Mouse (Mus musculus) kidney, adult 8-10 months (tissue): ENCODE measurements around the gene Cops8.

Source experiments
- DNase-seq, 2 experiments: peaks; one replicate each; pipeline ENCODE4 v3.0.0; 2022

The Cops8 gene

GRCm38 (mm10) chr1:90602759-90603560 lies at the start of gene Cops8:
Gene Cops8 (plus strand): TSS chr1:90602981.
- DNase-seq = peak; percentile 96 to 98

GRCm38 (mm10) chr1:90557140-90557539 lies 45.6 kb upstream of the Cops8 start:
- no peak for DNase-seq

GRCm38 (mm10) chr1:90560942-90561726 lies 41.6 kb upstream of the Cops8 start:
- no peak for DNase-seq

- DNase-seq = peak in 1 of 2 experiments; percentile 2
Measured at GRCm38 (mm10) chr1:90563945-90564344, 38.8 kb upstream of the Cops8 start.

- DNase-seq = peak; percentile 21 to 43
Measured at GRCm38 (mm10) chr1:90566664-90567440, 35.9 kb upstream of the Cops8 start.

- no peak for DNase-seq
Measured at GRCm38 (mm10) chr1:90573831-90574230, 28.9 kb upstream of the Cops8 start.

GRCm38 (mm10) chr1:90574845-90575244 lies 27.9 kb upstream of the Cops8 start:
- DNase-seq = no peak

- no peak for DNase-seq
Measured at GRCm38 (mm10) chr1:90577417-90577816, 25.4 kb upstream of the Cops8 start.

- no peak for DNase-seq
Measured at GRCm38 (mm10) chr1:90582635-90583034, 20.1 kb upstream of the Cops8 start.

GRCm38 (mm10) chr1:90588021-90588734 lies 14.6 kb upstream of the Cops8 start:
- peak; percentile 61 to 83 for DNase-seq

- peak in 1 of 2 experiments; percentile 27 for DNase-seq
Measured at GRCm38 (mm10) chr1:90590797-90591196, 12.0 kb upstream of the Cops8 start.

- peak; percentile 43 to 80 for DNase-seq
Measured at GRCm38 (mm10) chr1:90592784-90593183, 10.0 kb upstream of the Cops8 start.

GRCm38 (mm10) chr1:90599226-90599625 lies 3.6 kb upstream of the Cops8 start:
- DNase-seq = peak; percentile 47 to 61

GRCm38 (mm10) chr1:90601096-90601495 lies 1.7 kb upstream of the Cops8 start:
- no peak for DNase-seq

- DNase-seq = no peak
Measured at GRCm38 (mm10) chr1:90603561-90603887, 743 bp downstream of the Cops8 start.

GRCm38 (mm10) chr1:90609363-90609762 lies 6.6 kb downstream of the Cops8 start:
- no peak for DNase-seq

GRCm38 (mm10) chr1:90617258-90617657 lies 14.5 kb downstream of the Cops8 start:
- peak in 1 of 2 experiments; percentile 30 for DNase-seq

- DNase-seq = no peak
Measured at GRCm38 (mm10) chr1:90633415-90634030, 30.7 kb downstream of the Cops8 start.

- DNase-seq = no peak
Measured at GRCm38 (mm10) chr1:90634205-90634745, 31.5 kb downstream of the Cops8 start.

- DNase-seq = peak; percentile 8 to 23
Measured at GRCm38 (mm10) chr1:90638335-90638734, 35.6 kb downstream of the Cops8 start.

GRCm38 (mm10) chr1:90650781-90651437 lies 48.1 kb downstream of the Cops8 start:
- peak; percentile 42 to 63 for DNase-seq
